Mouse (Mus musculus) stomach, postnatal 0 days (tissue): Measurements from ENCODE around the gene Gcg.

ENCODE experiments used
- CTCF ChIP-seq: IDR thresholded peaks from 2 replicates; pipeline ENCODE4 v1.5.1; 2016; ENCODE audit warnings: antibody characterized with exemption, low read depth, mild to moderate bottlenecking, moderate library complexity
- EP300 ChIP-seq: optimal IDR thresholded peaks from 2 replicates; pipeline ENCODE3; 2016; ENCODE audit warnings: antibody characterized with exemption

GRCm38 (mm10) chr2:62459241-62460174, 23.9 kb downstream of the Gcg start:
- TF ChIP-seq EP300 (no peak), CTCF (no peak)
